Mouse (Mus musculus): ENCODE data around the gene Sh3bgrl2. TPM values are rescaled to one million over a fixed set of nuclear protein-coding genes. Genes with fewer than 3 reads are reported as not detected.

The Sh3bgrl2 gene
- polyA plus RNA-seq, 1 experiment = 23.1 TPM

GRCm38 (mm10) chr9:83596646-83597481, 48.7 kb downstream of the Sh3bgrl2 start:
- H3K4me3 ChIP-seq (ENCODE audit: low read depth, low read length) = no peak overlapping the region
- no peaks in the 10 kb centered on the region for H3K27me3 ChIP-seq (ENCODE audit: control insufficient read depth, insufficient read depth, low read length, poor library complexity, severe bottlenecking)
- H3K27ac ChIP-seq (ENCODE audit: insufficient read depth, low read length) = no peak overlapping the region
- 0 out of 2 replicates have a peak, but pooled peaks cover 4% of the 10 kb centered on the region for H3K36me3 ChIP-seq (ENCODE audit: control insufficient read depth, insufficient read depth, low read length, poor library complexity, severe bottlenecking)
- no peaks in the 10 kb centered on the region for H3K9me3 ChIP-seq (replicated peaks; ENCODE audit: control insufficient read depth, insufficient read depth, low read length, poor library complexity, severe bottlenecking)
- H3K4me1 ChIP-seq (ENCODE audit: control insufficient read depth, insufficient read depth, low read length) = no peaks in the 10 kb centered on the region
- H3K9ac ChIP-seq (ENCODE audit: low read depth, poor library complexity, severe bottlenecking) = no peak overlapping the region
- TF ChIP-seq POLR2A (IDR thresholded peaks at IDR 0.05; ENCODE audit: insufficient read depth, low read length) = no peak
- no peak for TF ChIP-seq EP300 (IDR thresholded peaks at IDR 0.05; ENCODE audit: insufficient read depth, low read depth, low read length)
- TF ChIP-seq CTCF (IDR thresholded peaks at IDR 0.05; ENCODE audit: low read depth, low read length) = no peak

GRCm38 (mm10) chr9:83598047-83598446, 49.9 kb downstream of the Sh3bgrl2 start:
- TF ChIP-seq CTCF (IDR thresholded peaks at IDR 0.05; ENCODE audit: low read depth, low read length) (no peak), POLR2A (IDR thresholded peaks at IDR 0.05; ENCODE audit: insufficient read depth, low read length) (no peak), EP300 (IDR thresholded peaks at IDR 0.05; ENCODE audit: insufficient read depth, low read depth, low read length) (no peak)
- H3K4me1 ChIP-seq (ENCODE audit: control insufficient read depth, insufficient read depth, low read length) = no peaks in the 10 kb centered on the region

GRCm38 (mm10) chr9:83599505-83599904, 51.4 kb downstream of the Sh3bgrl2 start:
- H3K9ac ChIP-seq (ENCODE audit: low read depth, poor library complexity, severe bottlenecking) = no peak overlapping the region
- H3K9me3 ChIP-seq (replicated peaks; ENCODE audit: control insufficient read depth, insufficient read depth, low read length, poor library complexity, severe bottlenecking) = no peaks in the 10 kb centered on the region
- H3K36me3 ChIP-seq (ENCODE audit: control insufficient read depth, insufficient read depth, low read length, poor library complexity, severe bottlenecking) = 0 out of 2 replicates have a peak, but pooled peaks cover 4% of the 10 kb centered on the region
- no peak for TF ChIP-seq POLR2A (IDR thresholded peaks at IDR 0.05; ENCODE audit: insufficient read depth, low read length)
- no peak for TF ChIP-seq CTCF (IDR thresholded peaks at IDR 0.05; ENCODE audit: low read depth, low read length)
- TF ChIP-seq EP300 (IDR thresholded peaks at IDR 0.05; ENCODE audit: insufficient read depth, low read depth, low read length) = no peak
- no peak overlapping the region for H3K4me3 ChIP-seq (ENCODE audit: low read depth, low read length)
- no peaks in the 10 kb centered on the region for H3K27me3 ChIP-seq (ENCODE audit: control insufficient read depth, insufficient read depth, low read length, poor library complexity, severe bottlenecking)
- H3K27ac ChIP-seq (ENCODE audit: insufficient read depth, low read length) = no peak overlapping the region
- no peaks in the 10 kb centered on the region for H3K4me1 ChIP-seq (ENCODE audit: control insufficient read depth, insufficient read depth, low read length)

More at GRCm38 (mm10) chr9:83598047-83598446, 49.9 kb downstream of the Sh3bgrl2 start:
- Histone ChIP-seq H3K4me3 (ENCODE audit: low read depth, low read length) (no peak overlapping the region), H3K9me3 (replicated peaks; ENCODE audit: control insufficient read depth, insufficient read depth, low read length, poor library complexity, severe bottlenecking) (no peaks in the 10 kb centered on the region), H3K9ac (ENCODE audit: low read depth, poor library complexity, severe bottlenecking) (no peak overlapping the region), H3K27me3 (ENCODE audit: control insufficient read depth, insufficient read depth, low read length, poor library complexity, severe bottlenecking) (no peaks in the 10 kb centered on the region), H3K27ac (ENCODE audit: insufficient read depth, low read length) (no peak overlapping the region), H3K36me3 (ENCODE audit: control insufficient read depth, insufficient read depth, low read length, poor library complexity, severe bottlenecking) (0 out of 2 replicates have a peak, but pooled peaks cover 4% of the 10 kb centered on the region)

- H3K27me3 ChIP-seq (ENCODE audit: control insufficient read depth, insufficient read depth, low read length, poor library complexity, severe bottlenecking) = no peaks in the 10 kb centered on the region
- TF ChIP-seq POLR2A (IDR thresholded peaks at IDR 0.05; ENCODE audit: insufficient read depth, low read length) = no peak
- no peak overlapping the region for H3K27ac ChIP-seq (ENCODE audit: insufficient read depth, low read length)
- 0 out of 2 replicates have a peak, but pooled peaks cover 4% of the 10 kb centered on the region for H3K36me3 ChIP-seq (ENCODE audit: control insufficient read depth, insufficient read depth, low read length, poor library complexity, severe bottlenecking)
- H3K9me3 ChIP-seq (replicated peaks; ENCODE audit: control insufficient read depth, insufficient read depth, low read length, poor library complexity, severe bottlenecking) = no peaks in the 10 kb centered on the region
- H3K9ac ChIP-seq (ENCODE audit: low read depth, poor library complexity, severe bottlenecking) = no peak overlapping the region
- H3K4me1 ChIP-seq (ENCODE audit: control insufficient read depth, insufficient read depth, low read length) = no peaks in the 10 kb centered on the region
- H3K4me3 ChIP-seq (ENCODE audit: low read depth, low read length) = no peak overlapping the region
Observed at GRCm38 (mm10) chr9:83600286-83601048, 52.3 kb downstream of the Sh3bgrl2 start.

- no peak overlapping the region for H3K4me3 ChIP-seq (ENCODE audit: low read depth, low read length)
- H3K27me3 ChIP-seq (ENCODE audit: control insufficient read depth, insufficient read depth, low read length, poor library complexity, severe bottlenecking) = no peaks in the 10 kb centered on the region
- TF ChIP-seq EP300 (IDR thresholded peaks at IDR 0.05; ENCODE audit: insufficient read depth, low read depth, low read length) = no peak
- no peaks in the 10 kb centered on the region for H3K4me1 ChIP-seq (ENCODE audit: control insufficient read depth, insufficient read depth, low read length)
- H3K27ac ChIP-seq (ENCODE audit: insufficient read depth, low read length) = no peak overlapping the region
- no peak overlapping the region for H3K9ac ChIP-seq (ENCODE audit: low read depth, poor library complexity, severe bottlenecking)
- H3K36me3 ChIP-seq (ENCODE audit: control insufficient read depth, insufficient read depth, low read length, poor library complexity, severe bottlenecking) = 0 out of 2 replicates have a peak, but pooled peaks cover 3% of the 10 kb centered on the region
- no peaks in the 10 kb centered on the region for H3K9me3 ChIP-seq (replicated peaks; ENCODE audit: control insufficient read depth, insufficient read depth, low read length, poor library complexity, severe bottlenecking)
Observed at GRCm38 (mm10) chr9:83602176-83602770, 54.1 kb downstream of the Sh3bgrl2 start.

Measured in ES-Bruce4 (cell line).